Comparison of ENCODE assay signal across 11 mouse cellular contexts in genomic region chr11:117736037-117736689, GRCm38 (mm10). TPM values are rescaled to one million over a fixed set of nuclear protein-coding genes. Genes with fewer than 3 reads are reported as not detected.
A peak's percentile ranks its signal among the peaks of the same experiment; 100 is the strongest.
DNase-seq lines count a peak whose midpoint lies in the region; ATAC-seq and TF ChIP-seq lines count a peak whose summit lies in the region.
"Had no signal": no experiment of that assay in that cellular context is flagged by ENCODE, and none has a peak within 500 bp of the region (broad histone marks: within the 10 kb centered on the region; RNA-seq: fewer than 3 reads in every experiment).

No protein-coding gene starts in this region.

- H3K36me3 ChIP-seq in limb, embryonic 14.5 days (ENCODE audit: control insufficient read depth, insufficient read depth, low read length) = peaks cover 82% of the 10 kb centered on the region
- H3K36me3 ChIP-seq in limb, embryonic 10.5 days = peaks cover 86% of the 10 kb centered on the region
- H3K36me3 ChIP-seq in heart, embryonic 12.5 days = peaks cover 76% of the 10 kb centered on the region

- H3K4me3 ChIP-seq in limb, embryonic 14.5 days (replicated peaks; ENCODE audit: low read length) = no peak overlapping the region
- H3K4me3 ChIP-seq in limb, embryonic 10.5 days = no peak overlapping the region
- no peak overlapping the region for H3K4me3 ChIP-seq in heart, embryonic 12.5 days
- H3K4me3 ChIP-seq: erythroblast, embryonic 14.5 days; lung, embryonic 15.5 days had no signal

- no peak overlapping the region for H3K27ac ChIP-seq in limb, embryonic 14.5 days (replicated peaks; ENCODE audit: low read depth, low read length)
- H3K27ac ChIP-seq in limb, embryonic 10.5 days = no peak overlapping the region
- H3K27ac ChIP-seq in heart, embryonic 12.5 days (ENCODE audit: poor library complexity, severe bottlenecking) = no peak overlapping the region
- H3K27ac ChIP-seq: lung, embryonic 15.5 days had no signal

- WGBS in limb, embryonic 14.5 days = 77% methylated on average over 5 of the region's 5 CpGs
- WGBS in limb, embryonic 10.5 days = 76% methylated on average over 5 of the region's 5 CpGs
- 72% methylated on average over 5 of the region's 5 CpGs for WGBS in heart, embryonic 12.5 days

- ATAC-seq in limb, embryonic 14.5 days (ENCODE audit: low FRiP score, low read depth) = no peak
- no peak for ATAC-seq in heart, embryonic 12.5 days (ENCODE audit: insufficient number of reproducible peaks, low FRiP score)

- H3K4me2 ChIP-seq in limb, embryonic 14.5 days (replicated peaks; ENCODE audit: low read depth, low read length, severe bottlenecking) = no peak overlapping the region
- H3K4me2 ChIP-seq in heart, embryonic 12.5 days = no peak overlapping the region
- H3K4me2 ChIP-seq: lung, embryonic 15.5 days had no signal

- no peaks in the 10 kb centered on the region for H3K9me3 ChIP-seq in limb, embryonic 14.5 days (ENCODE audit: control insufficient read depth, low read length)
- H3K9me3 ChIP-seq in limb, embryonic 10.5 days (replicated peaks) = no peaks in the 10 kb centered on the region
- no peaks in the 10 kb centered on the region for H3K9me3 ChIP-seq in heart, embryonic 12.5 days (replicated peaks)
- H3K9me3 ChIP-seq: lung, embryonic 15.5 days had no signal

- no peak for TF ChIP-seq POLR2A in limb, embryonic 14.5 days (IDR thresholded peaks at IDR 0.05; ENCODE audit: borderline replicate concordance, extremely low read depth, insufficient read depth, insufficient read length)

- H3K9ac ChIP-seq in limb, embryonic 14.5 days (ENCODE audit: low read depth, low read length, severe bottlenecking) = no peak overlapping the region
- H3K9ac ChIP-seq in heart, embryonic 12.5 days = no peak overlapping the region
- H3K9ac ChIP-seq: lung, embryonic 15.5 days had no signal

- no peaks in the 10 kb centered on the region for H3K4me1 ChIP-seq in limb, embryonic 14.5 days (ENCODE audit: control insufficient read depth, insufficient read depth, low read length)
- H3K4me1 ChIP-seq in limb, embryonic 10.5 days = no peaks in the 10 kb centered on the region
- H3K4me1 ChIP-seq in heart, embryonic 12.5 days (replicated peaks) = no peaks in the 10 kb centered on the region
- H3K4me1 ChIP-seq: lung, embryonic 15.5 days had no signal

- no peaks in the 10 kb centered on the region for H3K27me3 ChIP-seq in limb, embryonic 14.5 days (ENCODE audit: control insufficient read depth, insufficient read depth, low read length)
- no peaks in the 10 kb centered on the region for H3K27me3 ChIP-seq in limb, embryonic 10.5 days (ENCODE audit: low read depth, poor library complexity, severe bottlenecking)
- no peaks in the 10 kb centered on the region for H3K27me3 ChIP-seq in heart, embryonic 12.5 days (replicated peaks)
- H3K27me3 ChIP-seq: lung, embryonic 15.5 days had no signal

- peak; percentile 5 for DNase-seq in limb, embryonic 14.5 days (ENCODE audit: low spot score)
- DNase-seq in limb, embryonic 10.5 days (ENCODE audit: low spot score) = no peak
- peak; percentile 39 for DNase-seq in Muller cell, postnatal 12 days (ENCODE audit: inconsistent ontology term)
- peak; percentile 49 to 62 for DNase-seq in cerebellum, postnatal 14 days
- peak; percentile 61 for DNase-seq in kidney, postnatal 14 days
- DNase-seq in layer of hippocampus, adult 8-10 months (ENCODE audit: low spot score in 2 of 2) = no peak
- DNase-seq in spleen, postnatal 10 days (ENCODE audit: low spot score in 2 of 2) = no peak
- DNase-seq: adrenal gland, postnatal 14 days had no signal

RNA-seq across cellular contexts. Expression of gene Tmc8, which starts 45.7 kb away (rescaled TPM):
- polyA plus RNA-seq in limb, embryonic 14.5 days (2012; rRNA removed) = 3.1 and 4.6 TPM in 2 replicates
- 1.1 and 1.2 TPM in 2 replicates for polyA plus RNA-seq in limb, embryonic 14.5 days (2014; fragmentation: Nextera tagmentation; extraction: Ambion mirVana)
- 1.4 and 1.5 TPM in 2 replicates for polyA plus RNA-seq in limb, embryonic 10.5 days (2016; fragmentation: Nextera tagmentation; extraction: Ambion mirVana)
- 1 to 10 TPM in 2 of 4 experiments, under 1 TPM in 2; 0.52 to 1.5 (median 0.85) TPM for total RNA-seq in layer of hippocampus, adult 8-10 months (2022)
- 4.0 and 4.1 TPM in 2 replicates for polyA plus RNA-seq in heart, embryonic 12.5 days (2016; fragmentation: Nextera tagmentation; extraction: Ambion mirVana)

RNA-seq across cellular contexts. Expression of gene Tmc6, which starts 45.8 kb away (rescaled TPM):
- 28.2 and 31.1 TPM in 2 replicates for polyA plus RNA-seq in limb, embryonic 14.5 days (2012; rRNA removed)
- polyA plus RNA-seq in limb, embryonic 14.5 days (2014; fragmentation: Nextera tagmentation; extraction: Ambion mirVana) = 19.0 and 24.5 TPM in 2 replicates
- 25.1 and 28.2 TPM in 2 replicates for polyA plus RNA-seq in limb, embryonic 10.5 days (2016; fragmentation: Nextera tagmentation; extraction: Ambion mirVana)
- 10 to 100 TPM; 11.6 to 27.6 (median 16.2) TPM for total RNA-seq in layer of hippocampus, adult 8-10 months (2022)
- 23.8 and 26.5 TPM in 2 replicates for polyA plus RNA-seq in heart, embryonic 12.5 days (2016; fragmentation: Nextera tagmentation; extraction: Ambion mirVana)

Comparison
In these comparisons a context has a peak if more than half of its experiments do, and no peak if none do; other contexts are left out.
1. DNase-seq: peak in limb, embryonic 14.5 days (single experiment), Muller cell, postnatal 12 days (single experiment), cerebellum, postnatal 14 days (2 of 2) and kidney, postnatal 14 days (single experiment); none in limb, embryonic 10.5 days (single experiment), layer of hippocampus, adult 8-10 months (0 of 2) and spleen, postnatal 10 days (0 of 2).